Mouse (Mus musculus): Measurements from ENCODE around the gene Cc2d1b. TPM values are rescaled to one million over a fixed set of nuclear protein-coding genes. Genes with fewer than 3 reads are reported as not detected.

Gene Cc2d1b
- polyA plus RNA-seq (2017; shearing (Covaris generic)) = 75.9 TPM

DNA sequence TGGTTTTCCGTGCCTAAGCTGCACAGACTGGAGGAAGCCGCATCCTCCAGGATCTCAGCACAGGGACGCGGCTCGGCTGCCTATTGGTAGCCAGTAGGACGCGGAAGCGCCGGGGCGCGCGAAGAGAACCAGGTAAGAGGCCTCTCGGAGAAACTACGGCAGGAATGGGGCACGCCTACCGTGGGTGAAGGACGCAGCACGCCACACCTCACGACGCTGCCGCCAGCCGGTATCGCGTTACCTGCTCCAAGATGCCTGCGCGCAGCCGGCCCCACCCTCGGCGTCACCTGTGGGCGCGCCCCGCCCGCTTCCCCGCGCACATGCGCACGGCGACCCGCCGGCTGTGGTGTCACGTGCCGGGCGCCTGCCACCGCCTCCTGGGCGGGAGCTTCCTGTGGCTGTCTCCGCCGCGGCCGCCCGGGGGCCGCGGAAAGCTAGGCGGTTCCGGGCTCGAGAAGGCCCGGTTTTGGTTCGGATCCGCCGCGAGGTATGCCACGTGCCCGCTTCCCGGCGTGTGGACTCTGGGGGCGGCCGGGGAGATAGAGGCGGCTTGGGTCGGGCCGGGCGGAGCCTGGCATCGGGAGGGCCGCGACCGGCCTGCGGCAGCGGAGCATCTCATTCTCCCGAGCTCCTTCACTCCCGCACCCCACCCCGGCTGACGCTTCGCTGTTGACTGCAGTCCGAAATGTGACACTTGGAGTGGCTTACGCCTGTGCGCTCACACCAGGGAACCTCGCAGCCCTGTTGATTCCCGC lies at the start of gene Cc2d1b:
Gene Cc2d1b (plus strand): TSS at position 354 of the 755 bp plus-strand sequence.

DNA sequence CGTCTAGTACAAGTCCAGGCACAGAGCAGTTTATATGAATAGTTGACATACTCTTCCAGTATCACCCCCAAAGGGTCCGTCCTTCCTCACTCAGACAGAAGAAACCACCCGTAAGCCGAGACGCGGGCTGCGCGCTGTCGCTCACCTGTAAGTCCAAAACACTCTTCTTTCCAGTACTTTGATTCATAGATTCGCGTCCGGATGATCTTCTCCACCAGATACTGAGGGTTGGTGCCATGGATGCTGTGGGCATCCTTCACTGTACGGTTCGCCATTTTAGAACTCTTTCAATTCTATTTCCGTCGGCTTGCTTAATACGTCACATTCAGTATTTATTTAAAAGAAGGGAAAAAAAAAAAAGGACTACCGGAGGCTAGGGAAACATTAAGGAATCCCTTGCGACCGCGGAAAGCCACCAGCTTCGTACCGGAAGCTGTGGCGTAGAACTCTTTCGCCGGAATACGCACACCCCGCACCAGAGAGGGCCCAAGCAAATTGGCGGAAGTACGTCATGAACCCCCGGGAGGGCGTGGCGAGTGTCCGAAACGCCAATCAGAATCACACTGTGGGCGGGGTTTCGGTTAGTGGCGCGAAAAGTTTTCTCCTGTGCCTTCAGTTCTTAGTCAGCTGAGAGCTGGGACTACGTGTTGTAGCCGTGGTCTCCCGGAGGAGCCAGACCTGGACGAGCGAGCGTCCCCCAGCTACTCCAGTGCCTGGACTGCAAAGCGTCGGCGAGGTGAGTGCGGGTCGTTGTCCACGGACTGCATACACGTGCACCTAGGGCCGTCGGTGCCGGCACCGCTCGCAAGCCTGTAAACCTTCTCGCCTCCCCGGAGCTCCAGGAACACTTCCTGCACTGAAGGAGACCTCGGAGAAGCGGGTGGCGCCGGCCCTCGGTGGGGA lies 40.6 kb upstream of the Cc2d1b start, which contains the start of the genes Prpf38a and Orc1:
Gene Prpf38a (minus strand): TSS at position 497 of the 903 bp plus-strand sequence.
Gene Orc1 (plus strand): TSS at position 584 of the 903 bp plus-strand sequence.

Other genes with a start within 250 kb of the Cc2d1b start
- not detected for gene Shisal2a, start 236.6 kb upstream of the Cc2d1b start, polyA plus RNA-seq (2017; shearing (Covaris generic))
- 0.73 TPM for gene Gpx7, start 213.0 kb upstream of the Cc2d1b start, polyA plus RNA-seq (2017; shearing (Covaris generic))
- gene Tut4, start 160.5 kb upstream of the Cc2d1b start, polyA plus RNA-seq (2017; shearing (Covaris generic)) = 239 TPM
- gene Prpf38a, start 40.6 kb upstream of the Cc2d1b start, polyA plus RNA-seq (2017; shearing (Covaris generic)) = 69.8 TPM
- gene Orc1, start 40.5 kb upstream of the Cc2d1b start, polyA plus RNA-seq (2017; shearing (Covaris generic)) = 2.8 TPM
- gene 3110021N24Rik, start 99.7 kb downstream of the Cc2d1b start, polyA plus RNA-seq (2017; shearing (Covaris generic)) = not detected
- gene Zfyve9, start 160.9 kb downstream of the Cc2d1b start, polyA plus RNA-seq (2017; shearing (Covaris generic)) = 0.19 TPM
- 65.5 TPM for gene Btf3l4, start 213.7 kb downstream of the Cc2d1b start, polyA plus RNA-seq (2017; shearing (Covaris generic))
- 11.9 TPM for gene Txndc12, start 214.7 kb downstream of the Cc2d1b start, polyA plus RNA-seq (2017; shearing (Covaris generic))
- 56.6 TPM for gene Kti12, start 227.8 kb downstream of the Cc2d1b start, polyA plus RNA-seq (2017; shearing (Covaris generic))
- gene A730015C16Rik, start 228.7 kb downstream of the Cc2d1b start, polyA plus RNA-seq (2017; shearing (Covaris generic)) = 0.37 TPM